Comparison of ENCODE assay signal across 8 mouse cellular contexts in genomic region chr1:78658441-78659269, GRCm38 (mm10). TPM values are rescaled to one million over a fixed set of nuclear protein-coding genes. Genes with fewer than 3 reads are reported as not detected.
A peak's percentile ranks its signal among the peaks of the same experiment; 100 is the strongest.
DNase-seq lines count a peak whose midpoint lies in the region; ATAC-seq lines count a peak whose summit lies in the region.

No protein-coding gene starts in this region.

- peak overlapping the region; percentile 99 for H3K27ac ChIP-seq in midbrain, embryonic 13.5 days

- intact Hi-C loops in left cerebral cortex, postnatal 10 days (cut with DNase I): loop anchor here (5.0 kb wide), 2 partner anchors 66 to 121 kb away; no protein-coding TSS in a partner anchor

- DNase-seq in cerebellum, postnatal 4 days (ENCODE audit: low spot score in 2 of 2): no peak
- peak; percentile 45 for DNase-seq in 416B (ENCODE audit: low read depth)
- DNase-seq in cerebellum, adult 18-20 months: peak; percentile 20 to 26
- peak; percentile 17 for DNase-seq in forelimb bud, embryonic 11.5 days (ENCODE audit: low read depth, low spot score)
- peak; percentile 19 for DNase-seq in kidney, postnatal 14 days
- DNase-seq in left cerebral cortex, postnatal 10 days (ENCODE audit: extremely low spot score in 1 of 2, low spot score in 2 of 2): no peak

- no peaks in the 10 kb centered on the region for H3K27me3 ChIP-seq in midbrain, embryonic 13.5 days

- H3K4me1 ChIP-seq in midbrain, embryonic 13.5 days (replicated peaks): peaks cover 32% of the 10 kb centered on the region

- H3K9me3 ChIP-seq in midbrain, embryonic 13.5 days: no peaks in the 10 kb centered on the region

- ATAC-seq in cerebellum, adult (ENCODE audit: insufficient number of reproducible peaks, low FRiP score, low TSS enrichment): peak; percentile 6; the same call in 1 of the 2 replicates
- no peak for ATAC-seq in midbrain, embryonic 13.5 days

- H3K4me2 ChIP-seq in midbrain, embryonic 13.5 days (replicated peaks): peak overlapping the region; percentile 75

- H3K9ac ChIP-seq in midbrain, embryonic 13.5 days (replicated peaks): peak overlapping the region; percentile 97

- peak overlapping the region; percentile 89 for H3K4me3 ChIP-seq in midbrain, embryonic 13.5 days (replicated peaks)

- WGBS in midbrain, embryonic 13.5 days: 2% methylated on average over 20 of the region's 20 CpGs

- H3K36me3 ChIP-seq in midbrain, embryonic 13.5 days: 0 out of 2 replicates have a peak, but pooled peaks cover under 1% of the 10 kb centered on the region

RNA-seq across cellular contexts. Expression of gene Utp14b, which starts 0.8 kb away (rescaled TPM):
- polyA plus RNA-seq in midbrain, embryonic 13.5 days (2015; fragmentation: Nextera tagmentation; extraction: Ambion mirVana): 3.0 and 3.1 TPM in 2 replicates
- total RNA-seq in left cerebral cortex, postnatal 10 days (2021): 10 to 100 TPM; 11.4 to 13.0 TPM

RNA-seq across cellular contexts. Expression of gene Acsl3, which starts 1.0 kb away (rescaled TPM):
- 75.0 and 77.8 TPM in 2 replicates for polyA plus RNA-seq in midbrain, embryonic 13.5 days (2015; fragmentation: Nextera tagmentation; extraction: Ambion mirVana)
- total RNA-seq in left cerebral cortex, postnatal 10 days (2021): 100 to 1,000 TPM; 113 to 125 TPM

Comparison
In these comparisons a context has a peak if more than half of its experiments do, and no peak if none do; other contexts are left out.
1. DNase-seq: peak in 416B (single experiment), cerebellum, adult 18-20 months (2 of 2), forelimb bud, embryonic 11.5 days (single experiment) and kidney, postnatal 14 days (single experiment); none in cerebellum, postnatal 4 days (0 of 2) and left cerebral cortex, postnatal 10 days (0 of 2).